Mouse (Mus musculus): ENCODE measurements around the gene Gm14214.

DNA sequence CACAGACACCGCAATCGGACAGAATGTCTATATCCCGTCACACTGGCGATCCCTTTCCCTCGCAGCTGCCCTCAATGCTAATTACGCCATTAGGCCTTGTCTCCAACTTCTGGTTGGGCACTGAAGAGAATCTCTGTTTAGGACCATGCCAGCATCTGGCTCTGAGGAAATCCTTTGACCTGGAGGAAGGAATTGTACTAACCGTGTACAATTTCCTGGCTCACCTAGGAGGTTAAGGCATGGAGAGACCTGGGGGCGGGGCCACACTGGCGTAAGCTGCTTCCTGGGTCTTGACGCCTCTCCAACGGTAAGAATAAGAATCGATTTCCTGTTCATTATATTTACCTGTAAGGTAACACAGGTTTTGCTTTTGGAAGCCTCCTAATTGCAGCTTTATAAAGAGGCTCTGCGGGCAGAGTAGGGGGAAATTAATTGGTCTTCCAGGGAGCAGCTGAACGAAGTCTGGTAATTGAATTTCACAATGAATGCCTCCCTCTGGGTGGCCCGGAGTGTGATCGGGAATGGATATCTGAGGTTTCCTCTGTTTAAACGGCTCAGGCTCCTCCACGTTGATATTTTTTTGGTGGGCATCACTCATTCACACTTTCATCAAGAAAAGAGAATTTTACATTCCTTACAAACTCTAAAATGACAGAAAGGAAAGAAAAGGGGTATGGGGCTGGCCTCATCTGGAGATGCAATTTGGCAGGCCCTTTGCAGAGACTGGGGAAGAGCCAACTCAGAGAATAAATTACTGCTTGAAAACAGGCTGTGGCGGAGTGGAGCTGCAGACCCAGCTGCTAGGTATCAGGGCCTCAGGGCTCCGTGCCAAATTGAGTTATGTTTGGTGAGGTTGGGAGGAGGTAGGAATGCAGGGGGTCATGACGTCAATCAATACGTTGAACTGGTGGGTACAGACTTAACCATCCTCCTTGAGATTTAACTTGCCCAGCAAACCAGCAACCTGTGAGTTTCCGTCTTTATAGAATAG, 20.5 kb downstream of the Gm14214 start:
- no peak for TF ChIP-seq CTCF (conservative IDR thresholded peaks at IDR 0.05; ENCODE audit: insufficient read depth, insufficient read length, low read depth, low read length)
- no peak for TF ChIP-seq POLR2A (IDR thresholded peaks at IDR 0.05; ENCODE audit: low read depth, low read length)
